Mouse (Mus musculus): ENCODE data around the gene Map4k3. TPM values are rescaled to one million over a fixed set of nuclear protein-coding genes. Genes with fewer than 3 reads are reported as not detected.
"Not testable (repeated sequence)": the region's sequence is repeated elsewhere in the genome, so short reads cannot be mapped to it uniquely, and the experiment has no call there.

Map4k3 gene
- polyA plus RNA-seq, 1 experiment from 2014 or later: 4.1 TPM

DNA sequence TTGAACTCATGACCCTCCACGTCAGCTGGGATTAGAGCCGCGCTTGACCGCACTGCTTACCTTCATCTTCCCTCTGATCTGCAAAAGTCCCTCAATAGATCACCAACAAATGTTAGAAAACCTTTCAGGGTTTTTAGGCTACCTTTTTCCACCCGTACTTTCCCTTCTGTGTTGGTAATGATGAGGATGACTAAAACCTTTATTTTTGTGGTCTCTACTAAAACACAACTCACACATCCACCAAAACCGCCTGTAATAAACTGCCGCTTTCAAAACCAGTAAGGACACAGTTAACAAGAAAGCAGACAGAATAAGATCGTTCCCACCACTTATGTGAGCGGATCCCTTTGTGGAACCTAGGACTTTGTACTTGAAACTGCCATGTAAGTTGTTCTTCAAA is 149.2 kb downstream of the Map4k3 start:
- no peak for ATAC-seq (ENCODE audit: insufficient read depth)

DNA sequence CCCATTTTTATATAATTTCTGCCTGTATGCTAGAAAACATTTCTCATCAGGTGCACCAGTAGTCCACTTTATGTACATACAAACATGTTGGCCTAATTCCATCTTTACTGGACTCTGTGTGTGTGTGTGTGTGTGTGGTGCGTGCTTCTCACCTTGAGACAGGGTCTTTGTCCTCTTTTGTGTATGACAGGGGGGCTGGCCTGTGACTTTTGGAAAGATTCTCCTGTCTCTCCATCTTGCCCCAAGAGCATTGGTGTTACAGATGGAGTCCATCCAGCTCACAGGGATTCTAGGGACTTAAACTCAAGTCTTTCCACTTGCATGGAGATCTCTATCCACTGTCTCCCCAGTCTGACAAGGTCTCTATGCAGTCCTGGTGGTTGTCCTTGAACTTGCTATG is 150.2 kb downstream of the Map4k3 start:
- Histone ChIP-seq H3K27ac (replicated peaks) (no peak overlapping the region), H3K27me3 (no peaks in the 10 kb centered on the region; the same call in 1 of the 2 replicates), H3K4me2 (no peak overlapping the region), H3K36me3 (replicated peaks) (no peaks in the 10 kb centered on the region), H3K4me3 (replicated peaks) (no peak overlapping the region), H3K9ac (no peak overlapping the region), H3K4me1 (replicated peaks) (0 out of 2 replicates have a peak, but pooled peaks cover 3% of the 10 kb centered on the region), H3K9me3 (replicated peaks) (no peaks in the 10 kb centered on the region)
- WGBS (ENCODE audit: insufficient replicate concordance): 85% methylated on average over 1 of the region's 1 CpGs
- ATAC-seq (ENCODE audit: insufficient read depth): no peak

More for the DNA sequence above, 149.2 kb downstream of the Map4k3 start:
- H3K27me3 ChIP-seq: no peaks in the 10 kb centered on the region; the same call in 1 of the 2 replicates
- H3K9me3 ChIP-seq (replicated peaks): no peaks in the 10 kb centered on the region
- H3K36me3 ChIP-seq (replicated peaks): peaks cover 9% of the 10 kb centered on the region; the same call in 1 of the 2 replicates
- H3K4me2 ChIP-seq: no peak overlapping the region
- H3K4me1 ChIP-seq (replicated peaks): 0 out of 2 replicates have a peak, but pooled peaks cover 3% of the 10 kb centered on the region
- 80% methylated on average over 9 of the region's 9 CpGs for WGBS (ENCODE audit: insufficient replicate concordance)
- H3K9ac ChIP-seq: no peak overlapping the region
- no peak overlapping the region for H3K4me3 ChIP-seq (replicated peaks)
- H3K27ac ChIP-seq (replicated peaks): no peak overlapping the region

GRCm38 (mm10) chr17:80577639-80578038 is 150.6 kb downstream of the Map4k3 start, which contains the start of gene Cdkl4:
Gene Cdkl4 (minus strand): TSS chr17:80577813.
- H3K9ac ChIP-seq: no peak within 1 kb of the TSS
- H3K36me3 ChIP-seq (replicated peaks): no peaks in the 10 kb centered on the region
- H3K4me1 ChIP-seq (replicated peaks): 0 out of 2 replicates have a peak, but pooled peaks cover 3% of the 10 kb centered on the region
- peak within 1 kb of the TSS; percentile 67 for H3K4me2 ChIP-seq
- no peak within 1 kb of the TSS for H3K27ac ChIP-seq (replicated peaks)
- 73% methylated on average over 15 of the region's 15 CpGs for WGBS (ENCODE audit: insufficient replicate concordance)
- no peaks in the 10 kb centered on the region for H3K9me3 ChIP-seq (replicated peaks)
- H3K27me3 ChIP-seq: no peaks in the 10 kb centered on the region; the same call in 1 of the 2 replicates
- no peak for ATAC-seq (ENCODE audit: insufficient read depth)
- peak within 1 kb of the TSS; percentile 39 for H3K4me3 ChIP-seq (replicated peaks)

GRCm38 (mm10) chr17:80577214-80577613 is 151.1 kb downstream of the Map4k3 start:
- no peak for ATAC-seq (ENCODE audit: insufficient read depth)
- Histone ChIP-seq H3K4me2 (peak overlapping the region; percentile 67), H3K4me1 (replicated peaks) (0 out of 2 replicates have a peak, but pooled peaks cover 3% of the 10 kb centered on the region), H3K9ac (no peak overlapping the region), H3K27me3 (no peaks in the 10 kb centered on the region; the same call in 1 of the 2 replicates), H3K4me3 (replicated peaks) (peak overlapping the region; percentile 39), H3K36me3 (replicated peaks) (no peaks in the 10 kb centered on the region), H3K9me3 (replicated peaks) (no peaks in the 10 kb centered on the region), H3K27ac (replicated peaks) (no peak overlapping the region)
- 2% methylated on average over 30 of the region's 30 CpGs for WGBS (ENCODE audit: insufficient replicate concordance)

- no peak overlapping the region for H3K27ac ChIP-seq (replicated peaks)
- no peak overlapping the region for H3K4me3 ChIP-seq (replicated peaks)
- no peaks in the 10 kb centered on the region for H3K36me3 ChIP-seq (replicated peaks)
- 0 out of 2 replicates have a peak, but pooled peaks cover 3% of the 10 kb centered on the region for H3K4me1 ChIP-seq (replicated peaks)
- no peak overlapping the region for H3K9ac ChIP-seq
- H3K9me3 ChIP-seq (replicated peaks): no peaks in the 10 kb centered on the region
- H3K27me3 ChIP-seq: no peaks in the 10 kb centered on the region; the same call in 1 of the 2 replicates
- ATAC-seq (ENCODE audit: insufficient read depth): no peak
- no peak overlapping the region for H3K4me2 ChIP-seq
- 40% methylated on average over 7 of the region's 7 CpGs for WGBS (ENCODE audit: insufficient replicate concordance)
These were observed 153.3 kb downstream of the Map4k3 start for GRCm38 (mm10) chr17:80575008-80575407.

DNA sequence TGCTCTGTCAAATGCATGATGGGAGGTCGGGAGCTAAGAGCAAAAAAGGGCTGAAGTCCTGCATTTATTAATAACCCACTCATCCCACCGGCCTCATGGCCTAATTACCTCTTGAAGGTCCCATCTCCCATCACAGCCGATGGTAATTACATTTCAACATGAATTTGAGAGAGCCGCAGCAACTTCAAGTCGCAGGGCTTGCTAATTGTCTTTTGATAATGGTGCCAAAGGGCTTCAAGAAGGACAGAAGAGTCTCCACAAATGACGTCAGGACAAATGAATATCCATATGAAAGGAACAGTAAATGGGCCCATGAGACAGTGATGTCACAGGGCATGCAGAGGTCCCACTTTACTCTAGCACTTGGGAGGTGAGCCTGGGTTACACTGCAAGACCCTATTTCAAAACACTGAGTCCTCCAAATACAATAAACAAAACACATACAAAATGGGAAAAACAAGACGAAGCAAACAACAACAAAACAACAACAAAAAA is 153.8 kb downstream of the Map4k3 start:
- ATAC-seq (ENCODE audit: insufficient read depth): no peak
- no peaks in the 10 kb centered on the region for H3K36me3 ChIP-seq (replicated peaks)
- no peaks in the 10 kb centered on the region; the same call in 1 of the 2 replicates for H3K27me3 ChIP-seq
- no peak overlapping the region for H3K4me3 ChIP-seq (replicated peaks)
- H3K9ac ChIP-seq: no peak overlapping the region
- WGBS (ENCODE audit: insufficient replicate concordance): 64% methylated on average over 7 of the region's 7 CpGs
- H3K9me3 ChIP-seq (replicated peaks): no peaks in the 10 kb centered on the region
- H3K4me2 ChIP-seq: no peak overlapping the region
- H3K27ac ChIP-seq (replicated peaks): no peak overlapping the region
- 0 out of 2 replicates have a peak, but pooled peaks cover 3% of the 10 kb centered on the region for H3K4me1 ChIP-seq (replicated peaks)

DNA sequence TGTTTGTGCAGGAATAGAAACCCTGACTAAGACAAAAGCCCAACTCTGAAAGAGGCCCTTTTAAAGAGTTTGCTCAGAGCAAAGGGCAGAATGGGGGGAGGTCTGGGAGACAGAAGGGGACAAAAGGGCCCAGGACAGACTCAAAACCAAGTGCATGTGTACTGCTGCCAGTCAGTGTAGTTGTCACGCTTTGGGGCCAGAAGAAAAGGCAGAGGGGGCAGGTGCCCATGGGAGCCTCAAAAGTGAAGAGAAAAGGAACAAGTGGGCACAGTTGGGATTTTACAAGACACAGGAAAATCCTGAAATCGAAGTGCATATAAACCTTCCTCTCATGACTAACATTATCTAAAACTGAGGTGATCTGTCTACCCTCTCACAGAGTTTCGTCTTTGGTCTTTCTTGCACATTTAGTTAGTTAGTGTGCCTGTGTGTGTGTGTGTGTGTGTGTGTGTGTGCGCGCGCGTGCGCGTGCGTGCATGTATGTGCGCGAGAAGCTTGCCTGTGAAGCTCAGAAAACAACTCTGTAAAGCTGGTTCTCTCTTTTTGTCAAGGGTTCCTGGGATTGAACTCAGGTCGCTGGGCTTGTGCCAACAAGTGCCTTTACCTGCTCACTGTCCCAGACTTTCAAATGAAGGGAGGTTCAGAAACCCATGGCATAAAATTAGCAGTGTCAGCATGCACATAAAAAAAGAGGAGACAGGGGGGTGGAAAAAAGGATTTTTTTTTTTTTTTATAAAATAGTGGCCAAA is 155.9 kb downstream of the Map4k3 start:
- Histone ChIP-seq H3K27me3 (no peaks in the 10 kb centered on the region; the same call in 1 of the 2 replicates), H3K36me3 (replicated peaks) (no peaks in the 10 kb centered on the region), H3K9me3 (replicated peaks) (no peaks in the 10 kb centered on the region), H3K4me1 (replicated peaks) (0 out of 2 replicates have a peak, but pooled peaks cover 3% of the 10 kb centered on the region), H3K27ac (replicated peaks) (no peak overlapping the region), H3K9ac (no peak overlapping the region), H3K4me3 (replicated peaks) (no peak overlapping the region), H3K4me2 (no peak overlapping the region)
- 81% methylated on average over 13 of the region's 13 CpGs for WGBS (ENCODE audit: insufficient replicate concordance)
- no peak for ATAC-seq (ENCODE audit: insufficient read depth)

DNA sequence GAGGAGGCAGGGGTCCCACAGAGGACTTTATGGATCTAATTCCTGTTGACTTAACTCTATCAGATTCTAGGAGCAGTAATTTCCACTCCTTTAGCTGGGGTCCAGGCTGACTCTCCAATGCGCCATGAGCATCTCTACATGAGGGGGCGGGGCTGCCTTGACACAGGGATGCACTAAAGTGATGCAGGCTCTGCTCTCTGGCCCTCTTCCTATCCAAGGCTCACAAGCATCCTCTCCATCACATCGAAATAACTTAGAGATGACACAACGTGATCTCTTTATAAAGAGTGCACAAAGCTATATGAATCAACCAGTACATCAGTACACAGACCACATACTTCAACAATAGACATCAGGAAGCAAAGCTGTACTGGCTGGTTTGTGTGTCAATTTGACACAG is 156.8 kb downstream of the Map4k3 start:
- WGBS (ENCODE audit: insufficient replicate concordance): 69% methylated on average over 4 of the region's 4 CpGs
- Histone ChIP-seq H3K4me2 (no peak overlapping the region), H3K4me3 (replicated peaks) (no peak overlapping the region), H3K36me3 (replicated peaks) (no peaks in the 10 kb centered on the region), H3K27ac (replicated peaks) (no peak overlapping the region), H3K27me3 (no peaks in the 10 kb centered on the region), H3K4me1 (replicated peaks) (no peaks in the 10 kb centered on the region), H3K9ac (no peak overlapping the region), H3K9me3 (replicated peaks) (no peaks in the 10 kb centered on the region)
- no peak for ATAC-seq (ENCODE audit: insufficient read depth)

DNA sequence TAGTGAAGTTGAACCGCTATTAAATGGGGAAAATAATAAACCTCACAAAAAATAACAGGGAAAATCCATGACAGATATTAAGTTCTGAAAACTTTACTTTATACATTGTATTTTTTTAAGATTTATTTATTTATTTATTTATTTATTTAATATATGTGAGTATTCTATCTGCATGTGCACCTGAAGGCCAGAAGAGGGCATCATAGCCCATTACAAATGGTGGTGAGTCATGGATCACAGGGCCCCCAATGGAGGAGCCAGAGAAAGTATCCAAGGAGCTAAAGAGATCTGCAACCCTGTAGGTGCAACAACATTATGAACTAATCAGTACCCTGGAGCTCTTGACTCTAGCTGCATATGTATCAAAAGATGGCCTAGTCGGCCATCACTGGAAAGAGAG is 158.6 kb downstream of the Map4k3 start:
- not testable (repeated sequence) for H3K27ac ChIP-seq (replicated peaks); ATAC-seq (ENCODE audit: insufficient read depth); H3K27me3 ChIP-seq; H3K4me2 ChIP-seq; H3K4me3 ChIP-seq (replicated peaks); H3K9ac ChIP-seq; H3K4me1 ChIP-seq (replicated peaks); H3K36me3 ChIP-seq (replicated peaks); H3K9me3 ChIP-seq (replicated peaks)
- 78% methylated on average over 1 of the region's 2 CpGs for WGBS (ENCODE audit: insufficient replicate concordance)

DNA sequence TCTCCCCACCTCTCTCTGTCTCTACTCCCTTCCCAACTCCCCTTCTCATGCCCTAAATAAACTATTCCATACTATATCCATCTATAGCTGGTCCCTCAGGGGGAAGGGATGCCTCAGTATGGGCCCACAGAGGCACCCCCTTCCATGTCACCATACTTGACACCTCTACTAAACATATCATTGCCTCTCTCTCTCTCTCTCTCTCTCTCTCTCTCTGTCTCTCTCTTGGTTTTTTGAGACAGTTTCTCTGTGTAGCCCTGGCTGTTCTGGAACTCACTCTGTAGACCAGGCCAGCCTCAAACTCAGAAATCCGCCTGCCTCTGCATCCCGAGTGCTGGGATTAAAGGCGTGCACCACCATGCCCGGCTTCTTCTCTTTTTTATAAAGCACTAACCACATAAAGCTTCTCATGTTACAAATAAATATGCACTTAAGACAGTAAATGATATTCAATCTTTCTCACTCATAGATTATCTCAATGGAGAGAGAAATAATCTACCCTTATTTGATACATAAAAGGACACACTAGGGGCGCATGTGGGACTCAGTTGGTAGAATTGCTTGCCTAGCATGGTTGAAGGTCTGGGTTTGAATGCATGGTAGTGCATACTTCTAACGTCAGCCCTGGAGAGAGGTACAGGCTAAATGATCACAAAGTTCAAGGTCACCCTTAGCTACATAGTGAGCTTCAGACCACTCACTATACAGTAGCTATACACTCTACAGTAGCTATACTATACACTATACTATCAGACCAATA is 159.3 kb downstream of the Map4k3 start:
- no peaks in the 10 kb centered on the region for H3K27me3 ChIP-seq
- no peak overlapping the region for H3K27ac ChIP-seq (replicated peaks)
- no peaks in the 10 kb centered on the region for H3K4me1 ChIP-seq (replicated peaks)
- H3K9me3 ChIP-seq (replicated peaks): no peaks in the 10 kb centered on the region
- H3K9ac ChIP-seq: no peak overlapping the region
- no peak overlapping the region for H3K4me2 ChIP-seq
- no peaks in the 10 kb centered on the region for H3K36me3 ChIP-seq (replicated peaks)
- no peak for ATAC-seq (ENCODE audit: insufficient read depth)
- 73% methylated on average over 6 of the region's 6 CpGs for WGBS (ENCODE audit: insufficient replicate concordance)
- H3K4me3 ChIP-seq (replicated peaks): no peak overlapping the region

GRCm38 (mm10) chr17:80568441-80568840 is 159.8 kb downstream of the Map4k3 start:
- H3K36me3 ChIP-seq (replicated peaks): no peaks in the 10 kb centered on the region
- no peaks in the 10 kb centered on the region for H3K4me1 ChIP-seq (replicated peaks)
- no peak overlapping the region for H3K4me2 ChIP-seq
- no peak overlapping the region for H3K4me3 ChIP-seq (replicated peaks)
- WGBS (ENCODE audit: insufficient replicate concordance): 66% methylated on average over 2 of the region's 2 CpGs
- H3K27me3 ChIP-seq: no peaks in the 10 kb centered on the region
- no peaks in the 10 kb centered on the region for H3K9me3 ChIP-seq (replicated peaks)
- no peak overlapping the region for H3K9ac ChIP-seq
- no peak overlapping the region for H3K27ac ChIP-seq (replicated peaks)
- ATAC-seq (ENCODE audit: insufficient read depth): no peak

Measured in liver, embryonic 15.5 days (tissue).